Mouse (Mus musculus): Measurements from ENCODE around the gene Gabbr2.
A peak's percentile ranks its signal among the peaks of the same experiment; 100 is the strongest.

Gene Gabbr2

GRCm38 (mm10) chr4:46862677-46863076 lies 129.0 kb downstream of the Gabbr2 start:
- no peak for DNase-seq

GRCm38 (mm10) chr4:46860586-46860985 lies 131.1 kb downstream of the Gabbr2 start:
- no peak for DNase-seq

GRCm38 (mm10) chr4:46858899-46859298 lies 132.8 kb downstream of the Gabbr2 start:
- peak; percentile 90 to 93 for DNase-seq

- DNase-seq: no peak
These were observed 135.5 kb downstream of the Gabbr2 start for GRCm38 (mm10) chr4:46856145-46856544.

GRCm38 (mm10) chr4:46854686-46855385 lies 136.8 kb downstream of the Gabbr2 start:
- peak; percentile 65 to 71 for DNase-seq

GRCm38 (mm10) chr4:46853852-46854460 lies 137.7 kb downstream of the Gabbr2 start:
- DNase-seq: no peak

- no peak for DNase-seq
These were observed 143.9 kb downstream of the Gabbr2 start for GRCm38 (mm10) chr4:46847745-46848144.

- no peak for DNase-seq
These were observed 145.3 kb downstream of the Gabbr2 start for GRCm38 (mm10) chr4:46846396-46846795.

- no peak for DNase-seq
These were observed 146.6 kb downstream of the Gabbr2 start for GRCm38 (mm10) chr4:46844982-46845643.

- no peak for DNase-seq
These were observed 147.1 kb downstream of the Gabbr2 start for GRCm38 (mm10) chr4:46844567-46844966.

- DNase-seq: no peak
These were observed 149.1 kb downstream of the Gabbr2 start for GRCm38 (mm10) chr4:46842596-46842995.

- peak; percentile 58 to 84 for DNase-seq
These were observed 151.5 kb downstream of the Gabbr2 start for GRCm38 (mm10) chr4:46840146-46840545.

- DNase-seq: no peak
These were observed 154.3 kb downstream of the Gabbr2 start for GRCm38 (mm10) chr4:46837362-46837761.

GRCm38 (mm10) chr4:46836065-46836464 lies 155.6 kb downstream of the Gabbr2 start:
- no peak for DNase-seq

GRCm38 (mm10) chr4:46835064-46835463 lies 156.6 kb downstream of the Gabbr2 start:
- DNase-seq: no peak

- peak in 1 of 2 experiments; percentile 45 for DNase-seq
These were observed 158.7 kb downstream of the Gabbr2 start for GRCm38 (mm10) chr4:46832834-46833544.

- DNase-seq: no peak
These were observed 162.0 kb downstream of the Gabbr2 start for GRCm38 (mm10) chr4:46829656-46830055.

GRCm38 (mm10) chr4:46828141-46828571 lies 163.5 kb downstream of the Gabbr2 start:
- peak; percentile 58 to 73 for DNase-seq

GRCm38 (mm10) chr4:46827471-46827870 lies 164.2 kb downstream of the Gabbr2 start:
- peak; percentile 68 to 69 for DNase-seq

GRCm38 (mm10) chr4:46825846-46826529 lies 165.7 kb downstream of the Gabbr2 start:
- no peak for DNase-seq

- DNase-seq: no peak
These were observed 167.9 kb downstream of the Gabbr2 start for GRCm38 (mm10) chr4:46823738-46824137.

- DNase-seq: no peak
These were observed 170.0 kb downstream of the Gabbr2 start for GRCm38 (mm10) chr4:46821709-46822108.

- DNase-seq: peak; percentile 62 to 74
These were observed 176.7 kb downstream of the Gabbr2 start for GRCm38 (mm10) chr4:46814954-46815353.

All from cerebellum, postnatal 14 days (tissue).